Mouse (Mus musculus) intestine, embryonic 15.5 days (tissue): ENCODE results near the gene Rundc1. TPM values are rescaled to one million over a fixed set of nuclear protein-coding genes. Genes with fewer than 3 reads are reported as not detected.
A peak's percentile ranks its signal among the peaks of the same experiment; 100 is the strongest.
"Not testable (repeated sequence)": the region's sequence is repeated elsewhere in the genome, so short reads cannot be mapped to it uniquely, and the experiment has no call there.

Experiments used
- ATAC-seq: fragments of 200-750 bp; cut with Nextera tagmentation; 2 replicates; pipeline ENCODE4 v1.8.0; 2017; ENCODE audit warnings: moderate TSS enrichment, moderate library complexity
- H3K27ac ChIP-seq: fragments of 300-500 bp; sonication (generic); 2 replicates; pipeline ENCODE4 v1.5.1; 2015; ENCODE audit warnings: mild to moderate bottlenecking, inconsistent platforms
- H3K27me3 ChIP-seq: fragments of 300-500 bp; sonication (generic); replicated peaks from 2 replicates; pipeline ENCODE4 v1.6.1; 2015; ENCODE audit warnings: inconsistent platforms
- H3K36me3 ChIP-seq: fragments of 300-500 bp; sonication (generic); 2 replicates; pipeline ENCODE4 v1.6.1; 2015; ENCODE audit warnings: inconsistent platforms
- H3K4me1 ChIP-seq: fragments of 300-500 bp; sonication (generic); replicated peaks from 2 replicates; pipeline ENCODE4 v1.6.1; 2015; ENCODE audit warnings: inconsistent platforms
- H3K4me2 ChIP-seq: fragments of 300-500 bp; sonication (generic); replicated peaks from 2 replicates; pipeline ENCODE4 v1.6.1; 2015; ENCODE audit warnings: mild to moderate bottlenecking, inconsistent platforms
- H3K4me3 ChIP-seq: fragments of 300-500 bp; sonication (generic); replicated peaks from 2 replicates; pipeline ENCODE4 v1.5.1; 2015; ENCODE audit warnings: inconsistent platforms
- H3K9ac ChIP-seq: fragments of 300-500 bp; sonication (generic); 2 replicates; pipeline ENCODE4 v1.6.1; 2015; ENCODE audit warnings: inconsistent platforms
- H3K9me3 ChIP-seq: fragments of 300-500 bp; sonication (generic); 2 replicates; pipeline ENCODE4 v1.6.1; 2016; ENCODE audit warnings: inconsistent platforms
- WGBS: fragments of 180-500 bp; shearing (Covaris S2); methylation state at CpG from one replicate; pipeline ENCODE4 v1.1.7; 2015; 5-methylcytosine and 5-hydroxymethylcytosine counted together
- polyA plus RNA-seq: library from polyadenylated mRNA; unstranded; fragments of >200 nt; fragmentation: Nextera tagmentation; extraction: Ambion mirVana; gene quantifications from 2 replicates; pipeline ENCODE4 v1.2.1, GENCODE M21; 2015

Rundc1 gene
- polyA plus RNA-seq, 1 experiment from 2014 or later: 16.9 TPM

GRCm38 (mm10) chr11:101460321-101460720 lies 35.4 kb downstream of the Rundc1 start:
- no peak overlapping the region for H3K9ac ChIP-seq
- H3K4me1 ChIP-seq: peaks cover 28% of the 10 kb centered on the region
- H3K4me2 ChIP-seq: no peak overlapping the region
- H3K4me3 ChIP-seq: no peak overlapping the region
- H3K9me3 ChIP-seq: no peaks in the 10 kb centered on the region
- ATAC-seq: no peak
- H3K36me3 ChIP-seq: peaks cover 8% of the 10 kb centered on the region; the same call in 1 of the 2 replicates
- 82% methylated on average over 15 of the region's 15 CpGs for WGBS
- no peak overlapping the region for H3K27ac ChIP-seq
- no peaks in the 10 kb centered on the region for H3K27me3 ChIP-seq

- Histone ChIP-seq H3K4me2 (no peak overlapping the region; the same call in 1 of the 2 replicates), H3K4me1 (peaks cover 30% of the 10 kb centered on the region), H3K9me3 (no peaks in the 10 kb centered on the region), H3K9ac (no peak overlapping the region), H3K4me3 (no peak overlapping the region), H3K36me3 (peaks cover 8% of the 10 kb centered on the region; the same call in 1 of the 2 replicates), H3K27ac (no peak overlapping the region), H3K27me3 (no peaks in the 10 kb centered on the region)
- ATAC-seq: no peak
- 85% methylated on average over 14 of the region's 14 CpGs for WGBS
Measured at GRCm38 (mm10) chr11:101462141-101462540, 37.3 kb downstream of the Rundc1 start.

- H3K27me3 ChIP-seq: no peaks in the 10 kb centered on the region
- no peak for ATAC-seq
- H3K9ac ChIP-seq: no peak overlapping the region
- H3K27ac ChIP-seq: no peak overlapping the region; the same call in 1 of the 2 replicates
- WGBS: 19% methylated on average over 13 of the region's 13 CpGs
- no peaks in the 10 kb centered on the region for H3K9me3 ChIP-seq
- peaks cover 33% of the 10 kb centered on the region for H3K4me1 ChIP-seq
- peaks cover 8% of the 10 kb centered on the region; the same call in 1 of the 2 replicates for H3K36me3 ChIP-seq
- peak overlapping the region; percentile 93 for H3K4me2 ChIP-seq
- H3K4me3 ChIP-seq: no peak overlapping the region
Measured at GRCm38 (mm10) chr11:101462583-101463440, 37.9 kb downstream of the Rundc1 start.

- peaks cover 32% of the 10 kb centered on the region for H3K4me1 ChIP-seq
- no peaks in the 10 kb centered on the region for H3K9me3 ChIP-seq
- ATAC-seq: peak; percentile 57
- H3K4me2 ChIP-seq: peak within 1 kb of the TSS; percentile 93
- 5% methylated on average over 12 of the region's 12 CpGs for WGBS
- peak within 1 kb of the TSS; percentile 81 for H3K9ac ChIP-seq
- peak within 1 kb of the TSS; percentile 93 for H3K4me3 ChIP-seq
- H3K27ac ChIP-seq: peak within 1 kb of the TSS; percentile 93
- no peaks in the 10 kb centered on the region for H3K27me3 ChIP-seq
- H3K36me3 ChIP-seq: 0 out of 2 replicates have a peak, but pooled peaks cover 8% of the 10 kb centered on the region
Measured at GRCm38 (mm10) chr11:101464211-101465100, 39.6 kb downstream of the Rundc1 start, which contains the start of gene Rnd2. Gene Rnd2 (plus strand): TSS chr11:101464999.

GRCm38 (mm10) chr11:101465101-101465868 lies 40.4 kb downstream of the Rundc1 start:
- Histone ChIP-seq H3K9ac (peak overlapping the region; percentile 81), H3K36me3 (0 out of 2 replicates have a peak, but pooled peaks cover 7% of the 10 kb centered on the region), H3K4me2 (peak overlapping the region; percentile 93), H3K4me1 (peaks cover 31% of the 10 kb centered on the region), H3K27me3 (no peaks in the 10 kb centered on the region), H3K4me3 (peak overlapping the region; percentile 93), H3K27ac (peak overlapping the region; percentile 93), H3K9me3 (no peaks in the 10 kb centered on the region)
- ATAC-seq: peak; percentile 61
- WGBS: under 1% methylated on average over 51 of the region's 51 CpGs

GRCm38 (mm10) chr11:101465869-101466551 lies 41.1 kb downstream of the Rundc1 start, which contains the start of gene Vat1:
Gene Vat1 (minus strand): TSS chr11:101466230.
- 1% methylated on average over 59 of the region's 60 CpGs for WGBS

GRCm38 (mm10) chr11:101466552-101466950 lies 41.7 kb downstream of the Rundc1 start:
- Histone ChIP-seq H3K4me1 (peaks cover 31% of the 10 kb centered on the region), H3K4me2 (peak overlapping the region; percentile 93), H3K4me3 (peak overlapping the region; percentile 93)
- H3K36me3 ChIP-seq, H3K27ac ChIP-seq, ATAC-seq, H3K9me3 ChIP-seq, H3K27me3 ChIP-seq, H3K9ac ChIP-seq: not testable (repeated sequence)
- 53% methylated on average over 5 of the region's 5 CpGs for WGBS

More at GRCm38 (mm10) chr11:101465869-101466551, 41.1 kb downstream of the Rundc1 start, which contains the start of gene Vat1:
- Histone ChIP-seq H3K9me3 (no peaks in the 10 kb centered on the region), H3K27me3 (no peaks in the 10 kb centered on the region), H3K4me3 (peak within 1 kb of the TSS; percentile 93), H3K36me3 (0 out of 2 replicates have a peak, but pooled peaks cover 5% of the 10 kb centered on the region), H3K4me2 (peak within 1 kb of the TSS; percentile 98), H3K27ac (peak within 1 kb of the TSS; percentile 93), H3K9ac (peak within 1 kb of the TSS; percentile 81), H3K4me1 (peaks cover 31% of the 10 kb centered on the region)
- ATAC-seq: peak; percentile 57

- H3K36me3 ChIP-seq: no peaks in the 10 kb centered on the region
- peaks cover 23% of the 10 kb centered on the region for H3K4me1 ChIP-seq
- WGBS: under 1% methylated on average over 52 of the region's 54 CpGs
- ATAC-seq: peak; percentile 79
- no peaks in the 10 kb centered on the region for H3K27me3 ChIP-seq
- H3K4me2 ChIP-seq: peak overlapping the region; percentile 98
- peak overlapping the region; percentile 61 for H3K4me3 ChIP-seq
- no peaks in the 10 kb centered on the region for H3K9me3 ChIP-seq
- H3K27ac ChIP-seq: peak overlapping the region; percentile 67
- peak overlapping the region; percentile 72 for H3K9ac ChIP-seq
Measured at GRCm38 (mm10) chr11:101467477-101468262, 42.8 kb downstream of the Rundc1 start.

GRCm38 (mm10) chr11:101468263-101468688 lies 43.4 kb downstream of the Rundc1 start:
- under 1% methylated on average over 25 of the region's 31 CpGs for WGBS
- Histone ChIP-seq H3K27me3 (no peaks in the 10 kb centered on the region), H3K4me1 (peaks cover 20% of the 10 kb centered on the region), H3K9ac (peak overlapping the region; percentile 72), H3K27ac (peak overlapping the region; percentile 62; the same call in 1 of the 2 replicates), H3K4me2 (peak overlapping the region; percentile 98), H3K9me3 (no peaks in the 10 kb centered on the region), H3K36me3 (no peaks in the 10 kb centered on the region), H3K4me3 (peak overlapping the region; percentile 61)
- peak; percentile 6 for ATAC-seq

- H3K36me3 ChIP-seq: no peaks in the 10 kb centered on the region
- no peaks in the 10 kb centered on the region for H3K9me3 ChIP-seq
- H3K27me3 ChIP-seq: no peaks in the 10 kb centered on the region
- peak overlapping the region; percentile 72 for H3K9ac ChIP-seq
- ATAC-seq: no peak
- H3K4me1 ChIP-seq: peaks cover 17% of the 10 kb centered on the region
- H3K4me3 ChIP-seq: peak overlapping the region; percentile 61
- peak overlapping the region; percentile 98 for H3K4me2 ChIP-seq
- WGBS: 6% methylated on average over 13 of the region's 13 CpGs
- 0 out of 2 replicates have a peak overlapping the region, but pooled peaks have one; percentile 62 for H3K27ac ChIP-seq
Measured at GRCm38 (mm10) chr11:101468731-101469130, 43.8 kb downstream of the Rundc1 start.
